Mouse (Mus musculus) heart, adult 2 months (tissue): ENCODE results near the gene Irf8.

Experiments
- CTCF ChIP-seq: fragments of 200-600 bp; IDR thresholded peaks from 2 replicates; pipeline ENCODE4 v1.8.1; 2022; ENCODE audit warnings: antibody characterized with exemption, mild to moderate bottlenecking, moderate library complexity
- EP300 ChIP-seq: fragments of 200-500 bp; IDR thresholded peaks from 2 replicates; pipeline ENCODE4 v1.6.1; 2011; ENCODE audit warnings: low read depth, low read length, control low read depth; ENCODE audit not compliant: insufficient read depth
- POLR2A ChIP-seq: fragments of 200-500 bp; IDR thresholded peaks from 2 replicates; pipeline ENCODE4 v1.6.1; 2011; ENCODE audit warnings: mild to moderate bottlenecking, low read depth, low read length, control low read depth; ENCODE audit not compliant: insufficient read depth

DNA sequence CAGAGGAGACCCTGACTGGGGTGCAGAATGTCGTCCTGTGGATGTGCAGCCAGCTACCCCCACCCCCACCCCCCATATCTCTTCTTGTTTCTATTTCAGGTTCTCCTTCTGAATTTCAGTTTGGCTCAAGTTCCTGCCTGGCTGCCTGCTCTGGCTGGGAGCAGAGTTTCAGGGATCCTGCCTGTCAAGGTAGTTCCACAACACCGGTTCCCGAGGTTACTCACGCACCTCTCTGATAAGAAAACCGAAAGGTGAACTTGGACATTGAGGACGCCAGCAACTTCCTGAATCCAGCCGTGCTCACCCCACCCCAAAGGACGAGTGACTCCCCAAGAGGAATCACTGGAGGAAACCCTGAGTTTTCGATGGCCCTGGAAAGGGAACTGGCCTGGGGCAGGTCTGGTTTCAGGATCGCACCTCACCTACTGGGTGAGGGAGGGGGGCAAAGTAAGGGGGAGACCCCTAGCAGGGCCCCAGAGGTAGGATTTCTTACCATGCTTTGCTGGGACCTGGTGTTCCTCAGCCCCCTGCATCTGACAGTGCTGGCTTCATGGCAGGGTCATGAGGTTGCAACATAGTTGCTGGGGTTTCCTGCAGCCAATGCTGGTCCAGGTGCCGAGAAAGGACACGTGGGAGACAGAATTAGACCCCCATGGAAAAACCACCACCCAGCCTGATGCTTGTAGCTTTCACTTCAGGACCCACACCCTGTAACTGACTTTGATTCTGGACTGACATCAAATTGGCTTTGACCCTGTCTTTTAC, 32.5 kb downstream of the Irf8 start:
- TF ChIP-seq CTCF (no peak), POLR2A (no peak), EP300 (no peak)
